ENCODE assay signal across 18 mouse cellular contexts in the genomic region with DNA sequence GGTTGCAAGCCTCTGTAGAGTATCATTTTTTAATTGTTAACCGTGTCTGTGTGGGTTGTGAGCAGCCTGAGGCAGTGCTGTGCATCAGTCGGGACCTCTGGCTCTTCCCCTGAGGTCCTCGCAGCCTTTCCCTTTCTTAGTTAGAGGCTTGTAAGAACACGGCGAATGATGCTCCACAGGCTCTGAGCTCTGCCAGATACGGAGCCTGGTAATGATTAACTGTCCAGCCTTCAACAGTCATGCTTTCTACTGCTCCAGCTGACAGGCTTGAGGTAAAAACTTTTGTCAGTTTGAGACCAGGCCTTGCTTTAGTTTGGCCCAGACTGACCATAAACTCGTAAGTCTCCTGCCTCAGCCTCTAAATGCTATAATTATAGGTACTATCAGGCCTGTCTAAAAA. TPM values are rescaled to one million over a fixed set of nuclear protein-coding genes. Genes with fewer than 3 reads are reported as not detected.
DNase-seq lines count a peak whose midpoint lies in the region; ATAC-seq lines count a peak whose summit lies in the region.
"Had no signal": no experiment of that assay in that cellular context is flagged by ENCODE, and none has a peak within 500 bp of the region (broad histone marks: within the 10 kb centered on the region; RNA-seq: fewer than 3 reads in every experiment).

No protein-coding gene starts in this region.

- H3K4me1 ChIP-seq in heart, embryonic 13.5 days, result peaks cover 55% of the 10 kb centered on the region
- H3K4me1 ChIP-seq in kidney, embryonic 14.5 days (ENCODE audit: control insufficient read depth, insufficient read depth, low read length), result peaks cover 14% of the 10 kb centered on the region; the same call in 1 of the 2 replicates
- H3K4me1 ChIP-seq in brown adipose tissue, adult 24 weeks (ENCODE audit: control insufficient read depth, insufficient read depth, insufficient read length, low read length), result peaks cover 14% of the 10 kb centered on the region
- peaks cover 76% of the 10 kb centered on the region for H3K4me1 ChIP-seq in liver, embryonic 15.5 days (replicated peaks)

- no peaks in the 10 kb centered on the region for H3K27me3 ChIP-seq in heart, embryonic 13.5 days (replicated peaks)
- H3K27me3 ChIP-seq in kidney, embryonic 14.5 days (ENCODE audit: control insufficient read depth, insufficient read depth, low read length), result no peaks in the 10 kb centered on the region
- H3K27me3 ChIP-seq in liver, embryonic 15.5 days, result peaks cover 4% of the 10 kb centered on the region
- H3K27me3 ChIP-seq: hindbrain, embryonic 15.5 days; neural tube, embryonic 12.5 days had no signal

- no peak overlapping the region for H3K4me2 ChIP-seq in heart, embryonic 13.5 days
- no peak overlapping the region for H3K4me2 ChIP-seq in kidney, embryonic 14.5 days (replicated peaks; ENCODE audit: low read depth, low read length)
- H3K4me2 ChIP-seq in liver, embryonic 15.5 days, result peak overlapping the region; percentile 29
- H3K4me2 ChIP-seq: hindbrain, embryonic 15.5 days; neural tube, embryonic 12.5 days had no signal

- H3K4me3 ChIP-seq in heart, embryonic 13.5 days, result no peak overlapping the region
- H3K4me3 ChIP-seq in kidney, embryonic 14.5 days (ENCODE audit: low read length), result no peak overlapping the region
- peak overlapping the region; percentile 14; the same call in 1 of the 2 replicates for H3K4me3 ChIP-seq in brown adipose tissue, adult 24 weeks (ENCODE audit: insufficient read depth, low read depth, low read length)
- peak overlapping the region; percentile 13 for H3K4me3 ChIP-seq in liver, embryonic 15.5 days (replicated peaks)
- H3K4me3 ChIP-seq: hindbrain, embryonic 15.5 days; neural tube, embryonic 12.5 days had no signal

- no peak for ATAC-seq in heart, embryonic 13.5 days (ENCODE audit: extremely low read depth, insufficient number of reproducible peaks, low FRiP score, low TSS enrichment)
- no peak for ATAC-seq in kidney, embryonic 14.5 days (ENCODE audit: low FRiP score, low TSS enrichment)
- no peak for ATAC-seq in liver, embryonic 15.5 days (ENCODE audit: insufficient read depth)

- H3K27ac ChIP-seq in heart, embryonic 13.5 days (replicated peaks), result no peak overlapping the region
- no peak overlapping the region for H3K27ac ChIP-seq in kidney, embryonic 14.5 days (ENCODE audit: low read depth, low read length)
- H3K27ac ChIP-seq in brown adipose tissue, adult 24 weeks (replicated peaks; ENCODE audit: low read depth, low read length), result peak overlapping the region; percentile 1; the same call in 1 of the 2 replicates
- peak overlapping the region; percentile 92 for H3K27ac ChIP-seq in liver, embryonic 15.5 days (replicated peaks)
- H3K27ac ChIP-seq: hindbrain, embryonic 15.5 days; neural tube, embryonic 12.5 days had no signal

- peaks cover 38% of the 10 kb centered on the region for H3K36me3 ChIP-seq in heart, embryonic 13.5 days
- peaks cover 40% of the 10 kb centered on the region for H3K36me3 ChIP-seq in kidney, embryonic 14.5 days (ENCODE audit: control insufficient read depth, insufficient read depth, low read length)
- H3K36me3 ChIP-seq in liver, embryonic 15.5 days (replicated peaks), result peaks cover 44% of the 10 kb centered on the region

- no peak for DNase-seq in heart, adult 11 months
- peak; percentile 44 for DNase-seq in kidney, postnatal 10 days
- DNase-seq in gastrocnemius, adult 8-10 months (ENCODE audit: low spot score in 2 of 2), result no peak
- DNase-seq in cerebellum, adult 18-20 months, result no peak
- DNase-seq: adrenal gland, adult 8-10 months; cerebellum, adult 8-10 months; gastrocnemius, postnatal 14 days; heart, postnatal 14 days; layer of hippocampus, postnatal 36 days; lung, adult 18-20 months; lung, postnatal 36 days; thymus, postnatal 36 days had no signal

- H3K9me3 ChIP-seq in heart, embryonic 13.5 days, result no peaks in the 10 kb centered on the region
- no peaks in the 10 kb centered on the region for H3K9me3 ChIP-seq in kidney, embryonic 14.5 days (ENCODE audit: control insufficient read depth, low read length)
- H3K9me3 ChIP-seq in liver, embryonic 15.5 days (replicated peaks), result no peaks in the 10 kb centered on the region
- H3K9me3 ChIP-seq: hindbrain, embryonic 15.5 days; neural tube, embryonic 12.5 days had no signal

- peak overlapping the region; percentile 37; the same call in 1 of the 2 replicates for H3K9ac ChIP-seq in heart, embryonic 13.5 days
- no peak overlapping the region for H3K9ac ChIP-seq in kidney, embryonic 14.5 days (ENCODE audit: low read depth, low read length)
- H3K9ac ChIP-seq in liver, embryonic 15.5 days, result peak overlapping the region; percentile 30
- H3K9ac ChIP-seq: hindbrain, embryonic 15.5 days; neural tube, embryonic 12.5 days had no signal

- WGBS in heart, embryonic 13.5 days, result 63% methylated on average over 7 of the region's 7 CpGs
- WGBS in kidney, embryonic 14.5 days, result 69% methylated on average over 7 of the region's 7 CpGs
- 71% methylated on average over 7 of the region's 7 CpGs for WGBS in liver, embryonic 15.5 days (ENCODE audit: insufficient replicate concordance)

RNA-seq across cellular contexts. Expression of a gene that starts 3.3 kb away (rescaled TPM):
- 59.0 and 64.6 TPM in 2 replicates for polyA plus RNA-seq in heart, embryonic 13.5 days (2015; fragmentation: Nextera tagmentation; extraction: Ambion mirVana)
- polyA plus RNA-seq in kidney, embryonic 14.5 days (2014; fragmentation: Nextera tagmentation; extraction: Ambion mirVana), result 52.4 and 71.6 TPM in 2 replicates
- polyA plus RNA-seq in brown adipose tissue, adult 24 weeks (2012; ENCODE audit: insufficient read depth, insufficient read length, missing spikeins), result 220 and 224 TPM in 2 replicates
- polyA plus RNA-seq in liver, embryonic 15.5 days (2015; fragmentation: Nextera tagmentation; extraction: Ambion mirVana), result 72.8 and 74.4 TPM in 2 replicates
- 100 to 1,000 TPM in 2 of 4 experiments, 10 to 100 TPM in 2; 95.3 to 112 (median 98.9) TPM for total RNA-seq in gastrocnemius, adult 8-10 months (2022)

Comparison
In these comparisons a context has a peak if more than half of its experiments do, and no peak if none do; other contexts are left out.
1. H3K27ac ChIP-seq: peak in brown adipose tissue, adult 24 weeks (single experiment) and liver, embryonic 15.5 days (single experiment); none in heart, embryonic 13.5 days (single experiment) and kidney, embryonic 14.5 days (single experiment).
2. H3K4me3 ChIP-seq: peak in brown adipose tissue, adult 24 weeks (single experiment) and liver, embryonic 15.5 days (single experiment); none in heart, embryonic 13.5 days (single experiment) and kidney, embryonic 14.5 days (single experiment).